Mouse (Mus musculus) C2C12 (cell line): ENCODE data around the gene Suclg2.

Experiments used
- CEBPB ChIP-seq: IDR thresholded peaks from one replicate; pipeline ENCODE4 v1.6.1; 2011; ENCODE audit warnings: low read depth, mild to moderate bottlenecking, control low read depth, moderate library complexity
- CTCF ChIP-seq: IDR thresholded peaks from one replicate; pipeline ENCODE4 v1.5.1; 2011; ENCODE audit not compliant: control insufficient read depth, insufficient read depth, insufficient read length
- FOSL1 ChIP-seq: IDR thresholded peaks from one replicate; pipeline ENCODE4 v1.8.0; 2011; ENCODE audit warnings: mild to moderate bottlenecking, low read length; ENCODE audit not compliant: poor library complexity, insufficient read depth, severe bottlenecking
- MAX ChIP-seq: IDR thresholded peaks from one replicate; pipeline ENCODE4 v1.6.1; 2011; ENCODE audit warnings: mild to moderate bottlenecking, control low read depth
- MYOD1 ChIP-seq: IDR thresholded peaks from one replicate; pipeline ENCODE4 v1.6.1; 2011; ENCODE audit warnings: low read depth; ENCODE audit not compliant: control insufficient read depth, insufficient read length
- MYOG ChIP-seq: IDR thresholded peaks from one replicate; pipeline ENCODE4 v1.6.1; 2011; ENCODE audit not compliant: control insufficient read depth, insufficient read length; ENCODE audit errors: extremely low read depth
- USF1 ChIP-seq: IDR thresholded peaks from one replicate; pipeline ENCODE4 v1.6.1; 2011; ENCODE audit warnings: low read depth, mild to moderate bottlenecking, control low read depth, moderate library complexity

- TF ChIP-seq MAX: no peak
- no peak for TF ChIP-seq CTCF
- no peak for TF ChIP-seq CEBPB
- TF ChIP-seq MYOD1: no peak
- no peak for TF ChIP-seq USF1
- TF ChIP-seq MYOG: no peak
- no peak for TF ChIP-seq FOSL1
These were observed 249.1 kb downstream of the Suclg2 start for GRCm38 (mm10) chr6:95469521-95469920.
